Mouse (Mus musculus) limb, embryonic 14.5 days (tissue): Measurements from ENCODE around the gene Spata25. TPM values are rescaled to one million over a fixed set of nuclear protein-coding genes. Genes with fewer than 3 reads are reported as not detected.

Experiments
- ATAC-seq: fragments of 200-750 bp; cut with Nextera tagmentation; 2 replicates; pipeline ENCODE4 v1.8.0; 2017; ENCODE audit warnings: low read depth, moderate number of reproducible peaks, moderate TSS enrichment; ENCODE audit not compliant: low FRiP score
- DNase-seq: peaks from one replicate; pipeline ENCODE4 v3.0.0-alpha.2; 2015; ENCODE audit warnings: low spot score
- H3K27ac ChIP-seq: fragments of 300-500 bp; sonication (generic); replicated peaks from 2 replicates; pipeline ENCODE4 v1.5.1; 2014; ENCODE audit warnings: low read depth, mild to moderate bottlenecking, low read length, moderate library complexity, mixed read lengths
- H3K27me3 ChIP-seq: fragments of 300-500 bp; sonication (generic); 2 replicates; pipeline ENCODE4 v1.6.1; 2014; ENCODE audit warnings: low read length, mixed read lengths; ENCODE audit not compliant: control insufficient read depth, insufficient read depth
- H3K36me3 ChIP-seq: fragments of 300-500 bp; sonication (generic); 2 replicates; pipeline ENCODE4 v1.6.1; 2014; ENCODE audit warnings: mild to moderate bottlenecking, low read length, moderate library complexity, mixed read lengths; ENCODE audit not compliant: control insufficient read depth, insufficient read depth
- H3K4me1 ChIP-seq: fragments of 300-500 bp; sonication (generic); 2 replicates; pipeline ENCODE4 v1.6.1; 2014; ENCODE audit warnings: antibody characterized with exemption, low read length, mixed read lengths; ENCODE audit not compliant: control insufficient read depth, insufficient read depth
- H3K4me2 ChIP-seq: fragments of 300-500 bp; sonication (generic); replicated peaks from 2 replicates; pipeline ENCODE4 v1.6.1; 2014; ENCODE audit warnings: low read depth, mild to moderate bottlenecking, low read length, moderate library complexity; ENCODE audit not compliant: severe bottlenecking
- H3K4me3 ChIP-seq: fragments of 300-500 bp; sonication (generic); replicated peaks from 2 replicates; pipeline ENCODE4 v1.5.1; 2014; ENCODE audit warnings: low read length
- H3K9ac ChIP-seq: fragments of 300-500 bp; sonication (generic); 2 replicates; pipeline ENCODE4 v1.6.1; 2014; ENCODE audit warnings: mild to moderate bottlenecking, low read depth, low read length, moderate library complexity; ENCODE audit not compliant: severe bottlenecking
- H3K9me3 ChIP-seq: fragments of 300-500 bp; sonication (generic); 2 replicates; pipeline ENCODE4 v1.6.1; 2016; ENCODE audit warnings: low read length; ENCODE audit not compliant: control insufficient read depth
- POLR2A ChIP-seq: fragments of 200-500 bp; IDR thresholded peaks from 2 replicates; pipeline ENCODE4 v1.8.0; 2012; ENCODE audit warnings: inconsistent platforms, mild to moderate bottlenecking, moderate library complexity, borderline replicate concordance; ENCODE audit not compliant: insufficient read depth, insufficient read length; ENCODE audit errors: extremely low read depth
- WGBS: fragments of 180-500 bp; shearing (Covaris S2); extraction: QIAGEN DNeasy Blood & Tissue Kit; methylation state at CpG from one replicate; pipeline ENCODE4 v1.1.7; 2014; 5-methylcytosine and 5-hydroxymethylcytosine counted together
- polyA plus RNA-seq, 2 experiments: library from polyadenylated mRNA; depleted of rRNA in 1 of 2; stranded (reverse) in 1 of 2; unstranded in 1 of 2; fragments of >200 nt; fragmentation: Nextera tagmentation in 1 of 2; extraction: Ambion mirVana in 1 of 2; gene quantifications; 2 replicates each; pipeline versions ENCODE4 v1.2.1 to v1.2.3; 2012 to 2014

Spata25 gene
- polyA plus RNA-seq, 2 experiments: 0.09 TPM; not detected in 1

DNA sequence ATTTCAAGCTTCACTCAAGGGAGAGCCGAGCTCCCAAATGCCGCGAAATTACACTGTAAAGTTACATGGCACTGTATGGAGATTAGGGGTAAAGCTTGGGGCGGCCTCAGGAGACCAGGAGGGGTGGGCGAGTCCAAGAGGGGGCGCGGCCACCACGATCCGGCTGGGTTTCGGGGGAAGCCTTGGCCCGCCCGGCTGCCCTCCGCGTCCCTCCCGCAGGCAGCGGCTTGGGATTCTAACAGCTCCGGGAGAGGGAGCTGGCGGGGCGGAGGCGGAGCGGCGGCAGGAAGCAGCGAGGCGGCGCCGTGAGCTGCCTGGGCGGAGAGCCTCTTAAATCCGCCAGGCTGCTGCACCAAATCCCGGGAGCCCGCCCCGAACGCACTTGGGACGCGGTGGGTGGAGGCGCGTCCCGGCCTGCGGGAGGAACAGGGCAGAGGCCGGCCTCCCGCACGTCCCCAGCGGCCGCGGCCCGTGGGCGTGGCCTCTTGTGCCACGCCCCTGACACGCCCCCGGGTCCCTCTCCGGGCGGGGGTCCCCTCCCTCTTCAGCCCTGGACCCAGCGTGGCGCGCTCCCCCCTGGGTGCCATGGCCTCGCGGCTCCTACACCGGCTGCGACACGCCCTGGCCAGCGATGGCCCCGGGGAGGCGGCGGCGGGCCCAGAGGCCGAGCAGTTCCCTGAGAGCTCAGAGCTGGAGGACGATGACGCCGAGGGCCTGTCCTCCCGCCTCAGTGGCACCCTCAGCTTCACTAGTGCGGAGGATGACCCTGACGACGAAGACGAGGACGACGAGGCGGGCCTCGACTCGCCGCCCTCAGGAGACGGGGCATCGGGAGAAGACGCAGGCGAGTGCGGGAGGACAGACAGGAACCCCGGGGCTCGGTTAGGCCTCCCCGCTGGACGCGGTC, 42.6 kb downstream of the Spata25 start, which contains the start of gene Snx21:
Snx21 (plus strand) TSS at position 343 of the 907 bp plus-strand sequence.
- under 1% methylated on average over 69 of the region's 89 CpGs for WGBS
- H3K27ac ChIP-seq: peak within 1 kb of the TSS; percentile 84
- peak; percentile 91 for ATAC-seq

DNA sequence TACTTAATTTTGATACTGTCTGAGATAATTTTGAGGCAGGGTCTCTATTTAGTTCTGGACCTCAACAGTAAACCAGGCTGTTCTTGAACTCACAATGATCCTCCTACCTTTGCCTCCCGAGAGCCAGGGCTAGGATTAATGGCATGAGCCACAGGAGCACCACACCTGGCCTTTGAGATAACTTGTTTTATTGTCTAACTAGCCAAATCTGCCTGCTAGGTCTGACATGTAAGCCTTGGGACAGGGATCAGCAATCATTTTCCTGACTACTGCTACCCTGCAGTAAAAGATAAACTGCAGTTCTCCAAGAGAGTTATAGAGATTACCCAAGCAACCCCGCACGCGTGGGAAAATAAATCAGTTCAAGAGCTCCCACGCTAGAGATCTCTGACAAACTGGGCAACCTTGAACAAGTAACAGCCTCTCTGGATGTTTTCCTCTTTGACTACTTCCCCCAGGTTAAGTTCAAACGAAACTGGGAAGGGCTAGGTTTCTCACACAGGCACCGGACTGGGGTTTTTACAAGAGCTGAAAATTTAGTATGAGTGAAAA, 43.4 kb downstream of the Spata25 start:
- Histone ChIP-seq H3K36me3 (peaks cover 11% of the 10 kb centered on the region), H3K27ac (peak overlapping the region; percentile 84; the same call in 1 of the 2 replicates), H3K9ac (peak overlapping the region; percentile 77), H3K27me3 (no peaks in the 10 kb centered on the region), H3K9me3 (no peaks in the 10 kb centered on the region), H3K4me1 (peaks cover 14% of the 10 kb centered on the region; the same call in 1 of the 2 replicates), H3K4me3 (peak overlapping the region; percentile 78), H3K4me2 (peak overlapping the region; percentile 91)
- TF ChIP-seq POLR2A: no peak
- WGBS: 6% methylated on average over 7 of the region's 7 CpGs
- DNase-seq (no peak), ATAC-seq (no peak)

More for the DNA sequence above, 42.6 kb downstream of the Spata25 start, which contains the start of gene Snx21:
- Histone ChIP-seq H3K4me1 (peaks cover 14% of the 10 kb centered on the region; the same call in 1 of the 2 replicates), H3K36me3 (peaks cover 16% of the 10 kb centered on the region), H3K4me3 (peak within 1 kb of the TSS; percentile 78), H3K9me3 (no peaks in the 10 kb centered on the region), H3K9ac (peak within 1 kb of the TSS; percentile 77), H3K4me2 (peak within 1 kb of the TSS; percentile 91), H3K27me3 (no peaks in the 10 kb centered on the region)
- peak; percentile 83 for DNase-seq
- TF ChIP-seq POLR2A: no peak; the same call in 1 of the 2 replicates

DNA sequence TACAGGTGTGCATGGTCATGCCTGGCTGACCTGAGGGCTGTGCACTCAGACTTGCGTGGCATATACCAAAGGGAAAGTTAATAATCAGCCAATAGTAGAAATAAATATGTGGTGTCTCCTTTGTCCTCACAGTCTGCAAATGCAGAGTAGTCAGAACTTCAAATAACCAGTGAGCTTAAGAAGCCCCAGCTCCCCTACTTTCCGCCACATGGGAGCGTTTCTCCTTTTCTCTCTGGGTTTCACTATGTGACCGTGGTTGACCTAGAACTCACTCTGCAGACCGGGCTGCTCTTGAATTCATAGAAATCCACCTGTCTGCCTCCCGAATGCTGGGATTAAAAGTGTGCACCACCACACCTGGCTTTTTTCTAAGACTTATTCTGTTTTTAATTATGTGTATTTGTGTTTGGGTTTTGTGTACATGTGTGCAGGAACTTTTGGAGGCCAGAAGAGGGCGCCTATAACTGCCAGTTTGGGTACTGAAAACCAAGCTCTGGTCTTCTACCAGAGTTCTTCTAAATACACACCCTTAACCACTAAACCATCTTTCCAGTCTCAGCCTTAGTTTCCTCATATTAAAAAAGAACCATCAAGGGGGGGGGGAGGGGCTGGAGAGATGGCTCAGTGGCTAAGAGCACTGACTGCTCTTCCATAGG, 44.3 kb downstream of the Spata25 start:
- peaks cover 9% of the 10 kb centered on the region for H3K36me3 ChIP-seq
- ATAC-seq (no peak), DNase-seq (no peak)
- 72% methylated on average over 7 of the region's 7 CpGs for WGBS
- no peaks in the 10 kb centered on the region for H3K9me3 ChIP-seq
- H3K4me3 ChIP-seq: no peak overlapping the region
- H3K4me2 ChIP-seq: no peak overlapping the region
- H3K9ac ChIP-seq: no peak overlapping the region
- H3K4me1 ChIP-seq: peaks cover 14% of the 10 kb centered on the region; the same call in 1 of the 2 replicates
- TF ChIP-seq POLR2A: no peak
- no peak overlapping the region for H3K27ac ChIP-seq
- H3K27me3 ChIP-seq: no peaks in the 10 kb centered on the region

DNA sequence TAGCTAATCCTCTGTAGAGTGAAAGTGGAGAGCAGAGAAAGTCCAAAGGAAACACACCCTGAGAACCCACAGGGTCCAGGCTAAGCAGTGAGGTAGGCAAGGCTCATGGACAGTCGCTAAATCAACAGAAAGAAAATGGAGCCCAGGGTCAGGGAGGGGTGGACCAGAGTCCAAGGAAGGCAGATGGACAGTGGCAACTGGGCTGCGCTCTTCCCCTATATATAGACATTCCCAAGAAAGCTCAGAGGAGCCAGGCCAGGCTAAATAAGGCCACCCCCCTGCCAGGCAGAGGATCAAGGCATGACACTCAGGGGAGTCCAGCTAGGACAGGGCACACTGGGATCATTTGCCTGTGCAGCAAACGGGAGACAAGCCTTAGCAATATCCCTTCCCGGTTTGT, 46.5 kb downstream of the Spata25 start:
- no peak for DNase-seq
- H3K36me3 ChIP-seq: no peaks in the 10 kb centered on the region
- H3K4me1 ChIP-seq: peaks cover 10% of the 10 kb centered on the region; the same call in 1 of the 2 replicates
- no peak for TF ChIP-seq POLR2A
- H3K9ac ChIP-seq: no peak overlapping the region
- H3K9me3 ChIP-seq: no peaks in the 10 kb centered on the region
- no peaks in the 10 kb centered on the region for H3K27me3 ChIP-seq
- no peak overlapping the region for H3K4me2 ChIP-seq
- H3K27ac ChIP-seq: no peak overlapping the region
- 74% methylated on average over 4 of the region's 4 CpGs for WGBS
- H3K4me3 ChIP-seq: no peak overlapping the region
- ATAC-seq: no peak
